Mouse (Mus musculus) lung, postnatal 0 days (tissue): ENCODE measurements around the gene Cabp7.

Source experiments
- CTCF ChIP-seq: IDR thresholded peaks from 2 replicates; pipeline ENCODE4 v1.5.1; 2016; ENCODE audit warnings: antibody characterized with exemption, mild to moderate bottlenecking
- EP300 ChIP-seq: IDR thresholded peaks from 2 replicates; pipeline ENCODE4 v1.6.1; 2016; ENCODE audit warnings: antibody characterized with exemption, mild to moderate bottlenecking, control low read depth

DNA sequence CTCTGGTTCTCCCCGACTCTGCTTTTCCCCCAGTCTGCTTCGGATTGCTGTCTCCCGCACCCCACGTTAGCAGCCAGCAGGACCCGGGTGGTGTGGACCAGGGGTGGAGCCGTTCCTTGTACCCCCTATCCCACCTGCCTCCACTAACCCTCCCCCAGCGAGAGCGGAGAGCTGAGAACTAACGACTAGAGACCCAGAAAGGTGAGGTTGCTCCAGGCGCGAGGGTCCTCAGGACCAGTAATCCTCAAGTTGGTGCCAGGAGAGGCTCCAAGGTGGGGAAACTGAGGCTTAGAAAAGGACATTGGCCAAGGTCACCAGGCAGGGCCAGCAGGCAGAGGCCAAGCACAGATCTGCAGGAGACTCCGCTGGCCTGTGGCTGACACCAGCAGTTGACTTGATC is 707 bp upstream of the Cabp7 start:
- TF ChIP-seq EP300: no peak
- no peak for TF ChIP-seq CTCF
